Comparison of ENCODE assay signal across 10 mouse cellular contexts in genomic region chr5:66149571-66149970, GRCm38 (mm10). TPM values are rescaled to one million over a fixed set of nuclear protein-coding genes. Genes with fewer than 3 reads are reported as not detected.
DNase-seq lines count a peak whose midpoint lies in the region; ATAC-seq and TF ChIP-seq lines count a peak whose summit lies in the region.
"Had no signal": no experiment of that assay in that cellular context is flagged by ENCODE, and none has a peak within 500 bp of the region (broad histone marks: within the 10 kb centered on the region; RNA-seq: fewer than 3 reads in every experiment).

No protein-coding gene starts in this region.

- no peak for TF ChIP-seq CTCF in intestine, postnatal 0 days (IDR thresholded peaks at IDR 0.05; ENCODE audit: low read depth)

- ATAC-seq in midbrain, embryonic 11.5 days (ENCODE audit: low FRiP score) = no peak
- ATAC-seq in midbrain, embryonic 15.5 days (replicated peaks) = no peak
- ATAC-seq in intestine, postnatal 0 days = no peak
- no peak for ATAC-seq in stomach, embryonic 15.5 days (ENCODE audit: insufficient read depth, low FRiP score, low read depth)
- ATAC-seq: CD4-positive, CD25-positive, alpha-beta regulatory T cell, adult 4 months had no signal

- H3K27me3 ChIP-seq in heart, embryonic 10.5 days (ENCODE audit: insufficient read depth, poor library complexity, severe bottlenecking) = peaks cover 30% of the 10 kb centered on the region
- H3K27me3 ChIP-seq in midbrain, embryonic 11.5 days (ENCODE audit: control insufficient read depth, insufficient read depth, low read length) = peaks cover 37% of the 10 kb centered on the region
- H3K27me3 ChIP-seq in midbrain, embryonic 15.5 days (replicated peaks) = peaks cover 22% of the 10 kb centered on the region
- no peaks in the 10 kb centered on the region; the same call in 1 of the 2 replicates for H3K27me3 ChIP-seq in intestine, postnatal 0 days (replicated peaks; ENCODE audit: control insufficient read depth, insufficient read depth, low read length)
- H3K27me3 ChIP-seq in stomach, embryonic 15.5 days (replicated peaks) = 0 out of 2 replicates have a peak, but pooled peaks cover 3% of the 10 kb centered on the region

- H3K4me1 ChIP-seq in heart, embryonic 10.5 days = peaks cover 17% of the 10 kb centered on the region; the same call in 1 of the 2 replicates
- peaks cover 14% of the 10 kb centered on the region for H3K4me1 ChIP-seq in midbrain, embryonic 11.5 days (ENCODE audit: control insufficient read depth, insufficient read depth, low read length)
- H3K4me1 ChIP-seq in midbrain, embryonic 15.5 days = peaks cover 20% of the 10 kb centered on the region
- no peaks in the 10 kb centered on the region for H3K4me1 ChIP-seq in intestine, postnatal 0 days (replicated peaks; ENCODE audit: control insufficient read depth, insufficient read depth, low read length)
- peaks cover 7% of the 10 kb centered on the region for H3K4me1 ChIP-seq in stomach, embryonic 15.5 days

- DNase-seq in heart, embryonic 10.5 days (ENCODE audit: low spot score) = no peak
- DNase-seq in heart, adult 9 months (ENCODE audit: low spot score in 2 of 2) = no peak
- DNase-seq in midbrain, embryonic 11.5 days (ENCODE audit: low spot score, missing footprints) = peak; percentile 87
- no peak for DNase-seq in layer of hippocampus, postnatal 25 days (ENCODE audit: extremely low spot score in 1 of 2, low spot score in 1 of 2)
- no peak for DNase-seq in adrenal gland, adult 2 months
- DNase-seq: adrenal gland, adult 8-10 months had no signal

- no peak overlapping the region for H3K27ac ChIP-seq in heart, embryonic 10.5 days
- H3K27ac ChIP-seq in midbrain, embryonic 11.5 days (ENCODE audit: low read depth, low read length) = no peak overlapping the region
- H3K27ac ChIP-seq in midbrain, embryonic 15.5 days = no peak overlapping the region
- H3K27ac ChIP-seq in intestine, postnatal 0 days (ENCODE audit: low read depth, low read length) = 0 out of 2 replicates have a peak overlapping the region, but pooled peaks have one; percentile 95
- H3K27ac ChIP-seq in stomach, embryonic 15.5 days = no peak overlapping the region

- H3K4me2 ChIP-seq in midbrain, embryonic 11.5 days = peak overlapping the region; percentile 80; the same call in 1 of the 2 replicates
- H3K4me2 ChIP-seq in midbrain, embryonic 15.5 days = no peak overlapping the region
- H3K4me2 ChIP-seq in intestine, postnatal 0 days (replicated peaks; ENCODE audit: low read depth) = peak overlapping the region; percentile 80
- peak overlapping the region; percentile 85 for H3K4me2 ChIP-seq in stomach, embryonic 15.5 days

- peak overlapping the region; percentile 69 for H3K4me3 ChIP-seq in heart, embryonic 10.5 days
- no peak overlapping the region for H3K4me3 ChIP-seq in midbrain, embryonic 11.5 days (ENCODE audit: low read depth, low read length)
- H3K4me3 ChIP-seq in midbrain, embryonic 15.5 days = no peak overlapping the region
- H3K4me3 ChIP-seq in intestine, postnatal 0 days (ENCODE audit: low read depth, low read length) = peak overlapping the region; percentile 66
- H3K4me3 ChIP-seq in stomach, embryonic 15.5 days (replicated peaks) = peak overlapping the region; percentile 54

- no peaks in the 10 kb centered on the region for H3K9me3 ChIP-seq in heart, embryonic 10.5 days
- H3K9me3 ChIP-seq in midbrain, embryonic 11.5 days (ENCODE audit: control insufficient read depth, low read length) = no peaks in the 10 kb centered on the region
- no peaks in the 10 kb centered on the region for H3K9me3 ChIP-seq in midbrain, embryonic 15.5 days
- no peaks in the 10 kb centered on the region for H3K9me3 ChIP-seq in intestine, postnatal 0 days (ENCODE audit: control insufficient read depth)
- H3K9me3 ChIP-seq in stomach, embryonic 15.5 days = no peaks in the 10 kb centered on the region

- H3K9ac ChIP-seq in midbrain, embryonic 11.5 days (ENCODE audit: low read length) = no peak overlapping the region
- no peak overlapping the region for H3K9ac ChIP-seq in midbrain, embryonic 15.5 days
- peak overlapping the region; percentile 80; the same call in 1 of the 2 replicates for H3K9ac ChIP-seq in intestine, postnatal 0 days (ENCODE audit: low read depth, low read length)
- no peak overlapping the region for H3K9ac ChIP-seq in stomach, embryonic 15.5 days

- WGBS in heart, embryonic 10.5 days = 14% methylated on average over 3 of the region's 3 CpGs
- whole genome bisulfite sequencing in midbrain, embryonic 11.5 days = 34% methylated on average over 3 of the region's 3 CpGs
- WGBS in midbrain, embryonic 15.5 days = 40% methylated on average over 3 of the region's 3 CpGs
- 19% methylated on average over 3 of the region's 3 CpGs for WGBS in intestine, postnatal 0 days
- WGBS in stomach, embryonic 15.5 days = 36% methylated on average over 3 of the region's 3 CpGs

- H3K36me3 ChIP-seq in heart, embryonic 10.5 days = no peaks in the 10 kb centered on the region
- no peaks in the 10 kb centered on the region for H3K36me3 ChIP-seq in midbrain, embryonic 11.5 days (ENCODE audit: control insufficient read depth, insufficient read depth, low read length)
- no peaks in the 10 kb centered on the region for H3K36me3 ChIP-seq in midbrain, embryonic 15.5 days (replicated peaks)
- H3K36me3 ChIP-seq in intestine, postnatal 0 days (ENCODE audit: control insufficient read depth, insufficient read depth) = no peaks in the 10 kb centered on the region
- no peaks in the 10 kb centered on the region for H3K36me3 ChIP-seq in stomach, embryonic 15.5 days

RNA-seq across cellular contexts. Expression of gene Rbm47, which starts 23.3 kb away (rescaled TPM):
- polyA plus RNA-seq in heart, embryonic 10.5 days (2016; fragmentation: Nextera tagmentation; extraction: Ambion mirVana) = 1.5 and 3.6 TPM in 2 replicates
- 1.2 and 2.1 TPM in 2 replicates for polyA plus RNA-seq in midbrain, embryonic 11.5 days (2014; fragmentation: Nextera tagmentation; extraction: Ambion mirVana)
- polyA plus RNA-seq in midbrain, embryonic 15.5 days (2015; fragmentation: Nextera tagmentation; extraction: Ambion mirVana) = 3.3 and 3.5 TPM in 2 replicates
- 146 and 175 TPM in 2 replicates for polyA plus RNA-seq in intestine, postnatal 0 days (2015; fragmentation: Nextera tagmentation; extraction: Ambion mirVana)
- 80.6 and 88.2 TPM in 2 replicates for polyA plus RNA-seq in stomach, embryonic 15.5 days (2015; fragmentation: Nextera tagmentation; extraction: Ambion mirVana)
- 1 to 10 TPM; 1.3 TPM for total RNA-seq in layer of hippocampus, postnatal 25 days (2021)
- total RNA-seq in adrenal gland, adult 2 months (2021) = 100 to 1,000 TPM in 1 of 2 experiments, 10 to 100 TPM in 1; 78.8 to 121 TPM
- polyA plus RNA-seq in adrenal gland, adult 2 months (2012; rRNA removed) = 62.9 and 84.7 TPM in 2 replicates

Comparison
In these comparisons a context has a peak if more than half of its experiments do, and no peak if none do; other contexts are left out.
1. H3K4me3 ChIP-seq: peak in heart, embryonic 10.5 days (single experiment), intestine, postnatal 0 days (single experiment) and stomach, embryonic 15.5 days (single experiment); none in midbrain, embryonic 11.5 days (single experiment) and midbrain, embryonic 15.5 days (single experiment).
2. RNA of gene Rbm47, which starts 23.3 kb away (polyA plus RNA-seq): 146 to 175 TPM in intestine, postnatal 0 days, 62.9 to 84.7 TPM in adrenal gland, adult 2 months and 80.6 to 88.2 TPM in stomach, embryonic 15.5 days; 1.5 to 3.6 TPM in heart, embryonic 10.5 days, 3.3 to 3.5 TPM in midbrain, embryonic 15.5 days and 1.2 to 2.1 TPM in midbrain, embryonic 11.5 days; every median in the first group is over 10 times any median in the second.